Mouse (Mus musculus) hematopoietic multipotent progenitor cell, adult 10-12 weeks (in vitro differentiated cells): ENCODE data around the gene Olfr340. TPM values are rescaled to one million over a fixed set of nuclear protein-coding genes. Genes with fewer than 3 reads are reported as not detected.

Source experiments
- polyA plus RNA-seq: library from polyadenylated mRNA; stranded (reverse); fragments of >175 nt; gene quantifications from 2 replicates; pipeline ENCODE4 v1.2.3, GENCODE M21; 2012; ENCODE audit warnings: low replicate concordance

Olfr340 gene
- not detected in 2 replicates for polyA plus RNA-seq

DNA sequence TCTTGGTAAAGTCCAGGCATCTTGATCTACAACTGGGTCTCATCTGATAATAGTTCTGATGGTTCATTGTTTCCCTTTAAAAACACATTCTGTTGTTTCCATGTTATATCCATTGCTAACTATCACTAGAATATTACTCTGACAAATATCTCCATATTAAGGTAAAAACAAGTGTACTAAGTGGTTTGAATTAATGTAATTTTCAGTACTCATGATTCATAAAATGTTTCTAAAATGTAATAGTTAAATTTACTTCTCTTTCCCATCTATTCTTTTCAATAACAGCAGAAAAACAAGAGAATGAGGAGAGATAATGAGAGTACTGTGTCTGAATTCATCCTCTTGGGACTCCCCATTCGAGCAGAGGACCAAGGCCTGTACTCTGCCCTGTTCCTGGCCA, at the start of gene Olfr340:
TSS of gene Olfr340 (plus strand) at position 301 of the 400 bp plus-strand sequence.

DNA sequence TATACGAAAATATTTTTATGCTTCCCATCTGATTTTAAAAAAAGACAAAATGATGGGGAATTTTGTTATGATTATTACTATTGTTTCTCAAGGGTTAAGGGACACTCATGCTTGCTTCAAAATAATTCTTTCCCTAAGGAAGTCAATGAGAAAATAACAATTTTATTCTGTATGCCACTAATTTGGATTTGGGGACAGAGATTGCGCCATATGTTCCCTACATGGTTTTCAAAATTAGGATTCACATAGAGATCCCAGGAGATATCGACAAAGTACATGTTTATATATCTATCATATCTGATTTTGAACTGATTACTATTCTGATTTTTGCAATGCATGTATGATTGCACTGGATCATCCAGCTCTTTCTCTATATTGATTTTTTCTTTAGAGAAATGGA, 33.7 kb upstream of the Olfr340 start, which contains the start of gene Olfr339:
TSS of gene Olfr339 (plus strand) at position 301 of the 400 bp plus-strand sequence.

DNA sequence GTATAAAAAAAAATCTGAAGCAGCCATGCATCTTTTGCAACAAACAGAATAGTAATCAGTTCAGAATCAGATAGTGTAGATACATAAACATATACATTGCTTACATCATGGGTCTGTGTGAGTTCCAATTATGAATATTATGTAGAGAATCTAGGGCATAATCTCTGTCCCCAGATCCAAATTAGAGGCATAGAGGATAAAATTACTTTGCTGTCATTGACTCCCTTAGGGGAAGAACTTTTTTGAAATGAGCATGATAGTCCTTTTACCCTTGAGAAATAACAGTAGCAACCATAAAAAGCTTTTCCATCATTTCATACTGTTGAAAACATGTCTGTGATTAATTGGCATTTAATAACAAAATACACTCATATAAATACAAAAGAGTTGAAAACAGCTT, 30.0 kb downstream of the Olfr340 start, which contains the start of gene Olfr341:
TSS of gene Olfr341 (minus strand) at position 101 of the 400 bp plus-strand sequence.

Other genes starting within 250 kb of the Olfr340 start
- gene Ptgs1, start 222.2 kb upstream of the Olfr340 start, polyA plus RNA-seq, result 13.3 and 13.6 TPM in 2 replicates
- not detected in 2 replicates for gene Olfr338, start 79.1 kb upstream of the Olfr340 start, polyA plus RNA-seq
- not detected in 2 replicates for gene Olfr339, start 33.6 kb upstream of the Olfr340 start, polyA plus RNA-seq
- not detected in 2 replicates for gene Olfr341, start 29.9 kb downstream of the Olfr340 start, polyA plus RNA-seq
- not detected in 2 replicates for gene Olfr342, start 72.4 kb downstream of the Olfr340 start, polyA plus RNA-seq
- not detected in 2 replicates for gene Olfr344, start 114.1 kb downstream of the Olfr340 start, polyA plus RNA-seq
- gene Olfr345, start 187.5 kb downstream of the Olfr340 start, polyA plus RNA-seq, result not detected in 2 replicates
- not detected in 2 replicates for gene Olfr346, start 233.2 kb downstream of the Olfr340 start, polyA plus RNA-seq